Mouse (Mus musculus) spleen, adult 12 weeks (tissue): ENCODE measurements at regions not wholly inside any gene's neighbourhood (a gene's known extent, or its start where the extent isn't known, plus 50 kb on each side); places are given as distances from the start of the nearest gene placed in this dataset.

ENCODE experiments used
- DNase-seq: peaks from one replicate; pipeline ENCODE4 v3.0.0; 2022; ENCODE audit warnings: low spot score

- DNase-seq, result no peak
These were observed 60.4 kb upstream of the Mbnl1 start for GRCm38 (mm10) chr3:60412206-60412605.

DNA sequence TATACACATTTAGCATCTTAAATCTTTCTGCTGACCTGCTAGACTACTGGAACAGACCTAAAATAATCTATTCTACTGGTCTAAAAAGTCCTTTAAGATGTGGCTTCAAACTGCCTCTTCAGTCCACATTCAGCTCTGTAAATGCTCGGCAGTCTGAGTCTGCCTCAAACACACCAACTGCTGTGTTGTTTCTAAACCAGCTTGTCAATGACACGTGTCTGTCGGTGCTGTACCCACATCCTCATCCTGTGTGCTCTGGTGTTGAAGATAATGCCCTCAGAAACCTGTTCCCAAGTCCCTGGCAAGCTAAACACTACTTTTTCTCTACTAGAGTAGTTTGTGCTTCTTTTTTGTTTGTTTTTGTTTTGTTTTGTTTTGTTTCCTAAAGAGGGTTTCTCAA lies 58.9 kb upstream of the Mbnl1 start:
- peak; percentile 19 for DNase-seq

- DNase-seq, result no peak
These were observed 55.6 kb upstream of the Mbnl1 start for GRCm38 (mm10) chr3:60417001-60417400.

DNA sequence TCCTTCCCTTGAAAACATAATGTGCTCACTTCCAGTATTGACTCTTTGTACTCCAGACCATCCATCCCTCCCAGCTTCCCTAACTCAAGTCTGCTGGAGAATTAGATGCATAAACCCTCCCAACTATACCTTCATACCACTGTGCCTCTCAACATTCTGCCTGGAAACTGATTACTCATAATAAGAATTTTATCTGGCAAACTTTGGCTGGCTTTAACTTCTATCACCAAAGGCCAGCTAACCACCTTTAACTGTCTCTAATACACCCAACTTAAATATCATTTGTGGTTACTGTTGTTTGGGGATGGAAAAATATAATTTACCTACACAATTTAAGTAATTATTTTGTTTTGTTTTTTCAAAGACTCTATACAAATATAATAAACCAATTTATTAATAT lies 54.0 kb upstream of the Mbnl1 start:
- no peak for DNase-seq

- DNase-seq, result no peak
These were observed 53.4 kb upstream of the Mbnl1 start for GRCm38 (mm10) chr3:60419216-60419615.
